Mouse (Mus musculus): ENCODE data around the gene Ndufa8. TPM values are rescaled to one million over a fixed set of nuclear protein-coding genes. Genes with fewer than 3 reads are reported as not detected.
A peak's percentile ranks its signal among the peaks of the same experiment; 100 is the strongest.

Gene Ndufa8
- total RNA-seq, 2 experiments from 2014 or later: 278 to 336 TPM

DNA sequence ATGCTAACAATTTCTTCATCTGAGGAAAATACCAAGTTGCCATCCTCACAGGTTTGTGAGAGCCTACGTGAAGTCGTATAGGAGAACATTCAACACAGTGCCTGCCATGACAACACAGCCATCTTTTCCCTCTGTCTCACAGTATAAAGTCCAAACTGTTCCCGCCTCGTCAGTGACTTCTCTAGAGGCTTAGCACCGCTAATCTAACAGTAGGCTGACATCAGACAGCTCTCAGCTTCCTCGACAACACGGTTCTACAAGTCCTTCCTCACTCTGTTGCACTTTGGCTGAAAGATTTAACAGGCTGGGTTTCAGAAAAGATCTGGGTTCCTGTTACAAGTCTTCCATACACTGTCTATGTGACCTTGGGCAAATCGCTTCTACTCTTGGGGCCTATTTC lies 1.0 kb downstream of the Ndufa8 start:
- no peak for DNase-seq

DNA sequence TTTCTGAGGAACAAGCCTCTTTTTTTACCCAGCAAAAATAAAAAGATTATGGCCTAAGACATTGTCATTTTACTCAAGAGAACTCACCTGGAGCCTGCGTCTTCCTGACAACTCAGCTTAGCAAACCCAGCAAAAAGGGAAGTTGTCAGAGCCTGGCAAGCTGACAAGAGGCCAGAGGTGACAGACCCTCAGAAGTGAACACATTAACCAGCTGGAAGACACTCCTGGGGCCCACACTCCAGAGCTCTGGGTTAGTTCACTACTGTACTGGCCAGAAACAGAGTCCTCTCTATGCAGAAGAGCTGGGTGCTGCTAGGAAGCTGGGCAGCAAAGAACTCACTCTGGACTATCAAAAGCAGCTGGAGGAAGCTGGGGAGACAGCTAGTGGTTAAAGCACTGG lies 8.3 kb downstream of the Ndufa8 start:
- no peak for DNase-seq

DNA sequence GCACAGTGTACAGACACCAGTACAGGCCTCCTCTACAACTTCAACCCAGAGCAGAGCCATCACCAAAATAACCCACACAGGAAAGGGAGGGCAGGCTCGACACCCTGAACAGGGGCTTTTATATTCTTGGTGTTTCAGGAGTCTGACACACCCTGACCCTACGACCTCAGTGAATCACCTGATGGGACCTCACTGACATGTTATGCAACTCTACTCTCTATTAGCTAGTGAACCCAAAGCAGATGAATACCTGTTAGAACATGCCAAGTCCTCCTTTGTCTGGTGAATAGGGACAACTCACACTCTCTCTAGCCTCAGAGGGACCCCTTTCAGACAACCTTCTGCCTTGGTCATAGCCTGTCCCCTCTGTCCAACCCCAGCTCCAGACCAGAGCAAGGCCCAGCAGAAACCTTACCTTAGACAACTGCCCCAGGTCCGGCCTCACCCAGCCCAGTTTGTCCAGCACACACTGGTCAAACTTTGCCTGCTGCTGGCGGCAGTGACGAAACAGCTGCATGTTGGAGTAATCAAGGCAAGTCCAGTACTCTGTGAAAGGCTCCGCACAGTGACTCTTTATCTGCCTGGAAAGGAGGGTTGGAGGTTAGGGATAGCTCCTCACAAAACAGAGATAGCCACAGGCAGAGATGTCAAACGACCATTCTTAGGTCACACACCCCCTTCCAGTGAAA lies 9.8 kb downstream of the Ndufa8 start:
- DNase-seq: no peak

DNA sequence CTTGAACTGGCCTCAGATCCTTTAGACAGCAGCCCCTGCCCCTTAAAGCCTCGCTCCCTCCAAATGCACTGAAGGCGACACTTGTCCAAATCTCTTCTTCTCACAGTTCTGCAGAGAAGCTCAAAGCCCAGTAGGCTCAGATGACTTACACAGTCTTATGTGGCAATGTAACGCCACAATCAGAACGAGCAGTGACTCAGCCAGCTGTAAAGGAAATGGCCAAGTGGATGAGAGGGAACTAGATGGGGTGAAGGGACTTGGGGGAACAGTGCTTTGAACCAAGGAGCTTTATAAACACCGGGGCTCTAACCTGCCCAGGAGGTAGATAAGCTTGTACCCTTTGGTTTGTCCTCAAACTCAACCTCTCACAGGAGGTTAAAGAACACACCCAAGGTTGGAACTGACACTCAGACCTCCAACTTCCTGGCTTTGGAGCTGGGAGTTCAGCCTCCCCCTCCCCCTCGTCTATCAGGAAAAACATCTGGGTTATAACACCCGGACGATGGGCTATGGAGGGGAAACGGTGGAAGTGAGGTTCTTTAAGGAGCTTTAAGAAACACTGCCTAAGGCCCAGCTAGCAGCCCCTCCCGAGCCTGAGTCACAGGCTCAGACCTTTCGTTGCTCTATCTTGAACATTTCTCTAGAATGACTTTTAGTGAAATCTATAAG lies 13.7 kb downstream of the Ndufa8 start:
- no peak for DNase-seq

DNA sequence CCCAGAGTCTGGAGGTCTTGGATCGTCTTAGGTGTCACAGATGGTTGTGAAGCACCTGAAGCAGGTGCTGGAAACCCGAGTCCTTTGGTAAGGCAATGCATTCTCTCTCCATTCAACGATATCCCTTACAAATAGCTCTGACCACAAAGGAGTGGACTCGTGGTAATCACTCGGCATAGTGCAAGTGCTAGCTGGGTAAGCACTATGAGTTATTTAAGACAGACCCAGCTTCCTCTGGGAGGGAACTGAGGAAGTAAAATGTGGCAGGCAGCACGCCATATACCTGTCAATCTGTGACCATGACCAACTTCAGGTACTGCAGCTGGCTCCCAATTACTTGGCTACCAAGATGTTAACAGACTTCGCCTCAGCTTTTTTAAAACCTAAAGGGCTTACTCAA lies 14.3 kb downstream of the Ndufa8 start:
- no peak for DNase-seq

DNA sequence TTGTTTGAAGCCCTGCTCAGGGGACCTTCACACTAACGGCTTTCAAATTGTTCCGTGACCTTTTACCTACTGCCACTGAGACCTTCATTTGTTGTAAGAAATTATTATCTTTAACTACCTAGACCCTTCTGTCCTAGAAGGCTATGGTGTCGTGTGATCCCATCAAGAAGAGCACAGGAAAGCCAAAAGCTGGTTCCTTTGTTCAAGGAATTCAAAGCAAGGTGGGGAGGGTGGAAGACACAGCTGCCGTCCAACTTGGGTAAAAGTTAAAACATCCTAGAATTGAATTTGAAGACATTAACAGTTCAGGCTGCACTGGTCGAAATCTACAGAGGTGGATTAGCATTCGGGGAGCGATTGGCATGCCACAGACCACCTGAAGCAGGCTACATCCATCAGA lies 15.2 kb downstream of the Ndufa8 start:
- no peak for DNase-seq

DNA sequence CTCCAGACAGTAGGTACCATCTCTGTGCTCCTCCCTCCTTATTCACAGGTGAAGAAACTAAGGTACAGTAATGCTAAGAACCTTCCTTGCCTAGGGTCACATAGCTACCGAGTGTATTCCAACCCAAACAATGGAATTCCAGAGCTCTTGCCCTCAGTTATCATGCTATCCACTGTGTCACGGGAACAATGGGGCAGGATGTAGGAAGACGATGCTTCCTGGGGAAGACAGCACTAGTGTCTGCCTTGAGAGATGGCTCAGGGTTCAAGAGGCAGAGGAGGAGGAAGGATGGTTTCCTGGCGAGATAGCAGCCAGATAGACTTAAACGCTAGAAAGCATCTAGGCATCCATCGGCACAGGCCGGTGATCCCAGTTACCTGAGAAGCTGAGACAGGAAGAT lies 16.3 kb downstream of the Ndufa8 start:
- no peak for DNase-seq

DNA sequence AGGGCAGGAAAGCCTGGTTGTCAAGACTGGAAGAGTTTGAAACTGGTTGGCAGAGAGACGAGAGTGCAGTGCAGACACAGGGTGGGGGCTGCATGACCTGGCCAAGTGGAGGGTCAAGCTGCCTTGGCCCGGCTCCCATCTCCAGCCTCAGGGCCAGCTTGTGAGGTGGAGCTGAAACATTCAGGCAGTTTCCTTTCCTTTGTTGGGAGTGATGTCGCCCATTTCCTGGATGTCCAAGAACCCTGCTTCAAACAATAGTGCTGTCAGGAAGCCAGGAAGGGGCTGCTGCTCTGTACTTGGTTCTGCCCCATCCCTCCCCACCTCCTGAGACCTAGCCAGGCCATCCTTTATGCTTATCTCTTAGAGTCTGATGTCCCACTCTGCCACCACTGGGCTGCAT lies 25.9 kb downstream of the Ndufa8 start:
- DNase-seq: no peak

DNA sequence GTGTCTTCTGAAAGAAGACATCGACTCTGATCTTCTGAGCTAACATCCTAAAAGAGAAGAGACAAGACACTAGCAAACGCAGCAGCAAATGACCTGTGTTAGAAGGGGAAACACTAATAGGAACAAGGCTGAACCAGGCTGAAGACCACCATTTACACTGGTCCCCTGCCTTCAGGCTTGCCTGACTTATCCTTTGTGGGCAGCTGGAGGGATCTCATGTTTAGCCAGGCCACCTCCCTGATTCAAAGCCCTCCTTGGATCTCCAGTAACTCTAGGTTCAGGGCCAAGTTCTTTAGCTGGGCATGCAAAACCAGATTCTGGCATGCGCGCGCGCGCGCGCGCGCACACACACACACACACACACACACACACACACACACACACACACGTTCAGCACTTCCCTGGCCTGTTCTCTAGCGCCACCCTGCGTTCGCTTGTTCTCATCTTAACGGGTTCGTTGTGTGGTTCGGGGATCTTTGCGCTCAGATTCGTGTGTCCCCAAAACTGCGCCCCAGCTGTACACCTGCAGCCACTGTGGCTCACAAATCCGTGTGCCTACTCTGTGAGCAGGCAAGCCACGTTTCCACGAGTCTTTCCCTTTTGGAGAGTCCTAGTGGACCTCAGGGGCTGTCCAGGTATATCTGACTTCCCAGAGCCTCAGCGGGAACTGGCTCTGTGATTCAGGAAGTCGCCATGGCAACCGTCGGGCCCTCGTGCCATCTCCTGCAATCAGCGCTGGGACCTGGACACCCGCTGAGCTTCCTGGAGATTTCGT lies 27.6 kb downstream of the Ndufa8 start:
- peak; percentile 88 for DNase-seq

DNA sequence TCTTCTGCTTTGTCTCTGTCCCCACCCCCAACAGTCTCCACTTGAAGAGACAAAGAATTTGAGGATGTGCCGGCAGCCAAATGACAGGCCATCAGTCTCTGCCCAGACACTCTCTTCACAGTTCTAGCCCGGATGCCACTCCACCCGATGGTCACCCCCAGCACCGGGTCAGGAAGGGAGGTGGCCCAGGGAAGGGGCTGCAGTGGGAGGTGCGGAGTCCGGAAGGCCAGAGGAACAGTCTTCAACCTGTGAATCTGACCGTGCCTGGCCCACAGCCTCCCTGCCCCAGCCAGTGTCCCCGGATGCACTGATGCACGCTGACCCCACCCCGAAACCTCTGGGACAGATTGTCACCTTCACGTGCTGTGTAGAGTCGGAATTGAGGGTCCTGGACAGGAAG lies 36.2 kb downstream of the Ndufa8 start:
- DNase-seq: no peak

DNA sequence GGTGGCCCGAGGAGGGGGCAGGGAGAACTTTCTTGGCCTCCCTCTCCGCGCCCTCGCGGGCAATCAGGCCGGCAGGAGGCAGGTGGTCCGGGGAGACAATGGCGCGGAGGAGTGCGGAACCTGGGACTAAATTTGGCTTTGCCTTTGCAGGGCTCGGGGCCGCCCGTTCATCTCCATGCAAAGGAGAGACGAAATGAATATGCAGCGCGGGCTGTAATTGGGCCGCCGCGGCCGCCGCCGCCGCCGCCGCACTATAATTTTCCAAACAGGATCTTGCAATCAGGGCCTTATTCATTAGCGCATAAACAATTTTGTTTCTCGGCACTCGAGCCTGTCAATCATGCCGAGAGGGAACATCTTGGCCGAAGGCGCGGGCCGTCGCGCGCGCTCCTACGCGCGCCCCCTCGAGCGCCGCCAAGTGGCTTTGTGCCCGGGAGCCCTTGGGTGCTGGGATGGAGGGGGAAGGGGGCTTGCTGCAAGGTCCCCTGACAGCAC lies 37.8 kb downstream of the Ndufa8 start:
- peak; percentile 22 for DNase-seq

DNA sequence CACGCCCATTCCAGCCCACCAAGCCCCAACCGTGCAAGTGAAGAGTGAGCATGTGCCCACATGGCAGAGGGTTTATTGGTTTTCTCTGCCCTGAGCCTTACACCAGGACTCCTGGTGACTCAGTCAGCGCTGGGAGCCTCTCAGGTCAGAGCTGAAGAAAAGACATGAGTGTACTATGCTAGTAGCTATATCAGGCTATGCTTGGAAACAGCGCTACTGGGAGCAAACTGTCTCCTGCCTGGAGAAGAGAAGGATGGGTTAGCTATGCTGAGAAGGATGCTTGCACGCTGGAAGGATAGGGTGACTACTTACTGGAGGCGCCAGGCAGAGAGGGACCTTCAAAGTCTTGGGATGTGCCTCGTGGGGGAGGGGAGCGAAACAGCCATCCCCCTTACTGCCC lies 38.6 kb downstream of the Ndufa8 start:
- DNase-seq: no peak

DNA sequence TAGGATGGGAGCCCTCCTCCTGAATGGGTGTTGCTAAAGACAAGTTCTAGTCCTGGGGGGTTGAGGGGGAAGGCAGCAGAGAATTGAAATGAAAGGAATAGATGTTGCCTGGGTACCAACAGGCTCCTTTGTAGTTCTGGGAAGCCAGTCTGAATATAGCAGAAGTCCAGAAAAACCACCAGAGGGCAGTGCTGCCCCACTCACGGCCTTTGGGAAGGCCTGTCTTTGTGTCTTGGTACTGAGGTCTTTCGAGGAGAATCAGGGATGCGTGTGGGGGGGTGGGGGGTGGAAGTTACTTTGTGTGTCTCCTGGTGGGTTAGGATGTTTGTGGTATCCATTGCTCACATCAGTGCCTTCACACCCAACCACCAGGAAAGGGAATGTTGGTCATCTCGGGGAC lies 39.8 kb downstream of the Ndufa8 start:
- peak; percentile 75 for DNase-seq

DNA sequence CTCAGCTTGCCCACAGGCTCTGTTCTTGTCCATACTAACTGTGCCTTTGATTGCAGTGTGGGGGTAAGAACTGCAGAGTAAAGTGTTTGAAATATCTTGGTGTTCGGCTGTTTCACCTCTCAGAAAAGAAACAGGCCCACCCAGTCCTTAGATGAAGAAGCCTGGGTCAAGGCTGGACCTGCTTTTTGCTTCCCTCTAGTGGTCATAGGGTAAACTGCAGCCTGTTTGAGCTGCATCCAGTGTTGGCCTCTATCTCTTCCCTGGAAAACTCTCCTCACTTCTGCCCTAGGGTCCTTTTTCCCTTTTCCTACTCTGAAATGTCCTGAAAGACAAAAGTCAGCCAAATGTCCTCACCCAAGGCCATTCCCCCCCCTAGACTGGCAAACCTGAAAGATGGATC lies 41.1 kb downstream of the Ndufa8 start:
- DNase-seq: peak; percentile 48

DNA sequence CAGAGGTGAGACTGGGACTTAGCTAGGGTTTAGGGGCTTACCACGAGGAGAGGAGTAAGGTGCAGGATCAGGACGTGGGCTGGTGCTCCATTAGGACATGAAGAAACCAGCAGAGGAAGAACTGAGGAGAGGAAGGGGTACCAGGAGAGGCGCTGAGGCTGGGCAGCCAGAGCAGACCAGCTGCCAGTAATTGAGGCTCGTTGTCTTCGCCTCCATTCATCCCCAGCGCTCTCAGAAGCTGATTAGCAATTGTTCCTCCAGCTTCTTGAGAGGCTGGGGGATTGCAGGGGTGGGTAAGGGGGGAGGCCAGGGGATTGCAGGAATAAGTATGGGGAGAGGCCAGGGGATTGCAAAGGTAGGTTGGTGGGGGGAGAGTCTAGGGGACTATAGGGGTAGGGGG lies 47.0 kb downstream of the Ndufa8 start:
- no peak for DNase-seq

DNA sequence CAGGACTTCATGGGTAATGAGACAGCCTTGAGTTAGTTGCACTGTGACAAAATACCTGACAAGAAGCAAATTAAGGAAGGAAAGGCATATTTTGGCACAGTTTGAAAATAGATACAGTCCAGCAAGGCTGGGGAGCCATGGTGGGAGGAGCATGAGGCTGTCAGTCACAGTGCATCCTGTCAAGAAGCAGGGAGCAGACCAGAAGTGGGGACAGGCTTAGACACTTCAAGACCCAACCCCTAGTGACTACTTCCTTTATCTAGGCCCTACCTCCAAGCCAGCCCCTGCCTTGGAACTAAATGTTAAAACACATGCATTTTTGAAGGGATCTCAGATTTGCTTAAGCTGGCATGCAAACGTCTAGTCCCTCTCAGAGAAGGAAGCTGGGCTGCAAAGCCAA lies 48.8 kb downstream of the Ndufa8 start:
- no peak for DNase-seq

DNA sequence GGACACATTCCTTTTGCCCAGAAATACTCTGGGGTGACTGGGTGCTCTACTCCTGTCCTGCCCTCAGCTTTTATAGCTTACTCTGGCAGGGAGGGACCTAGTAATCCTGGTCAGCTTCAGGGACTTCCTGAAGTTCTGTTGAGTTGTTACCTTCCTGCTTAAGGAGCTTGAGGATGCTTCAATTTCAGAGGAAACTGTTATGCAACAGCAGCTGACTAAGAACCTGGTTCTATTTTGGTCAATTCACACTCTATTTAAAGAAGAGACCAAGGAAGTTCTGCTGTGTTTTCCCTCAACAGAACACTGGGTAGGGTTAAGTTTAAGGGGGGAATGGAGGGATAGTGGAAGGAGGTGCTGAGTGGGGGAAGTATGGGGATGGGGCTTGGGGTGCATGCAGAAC lies 50.0 kb downstream of the Ndufa8 start:
- DNase-seq: no peak

DNA sequence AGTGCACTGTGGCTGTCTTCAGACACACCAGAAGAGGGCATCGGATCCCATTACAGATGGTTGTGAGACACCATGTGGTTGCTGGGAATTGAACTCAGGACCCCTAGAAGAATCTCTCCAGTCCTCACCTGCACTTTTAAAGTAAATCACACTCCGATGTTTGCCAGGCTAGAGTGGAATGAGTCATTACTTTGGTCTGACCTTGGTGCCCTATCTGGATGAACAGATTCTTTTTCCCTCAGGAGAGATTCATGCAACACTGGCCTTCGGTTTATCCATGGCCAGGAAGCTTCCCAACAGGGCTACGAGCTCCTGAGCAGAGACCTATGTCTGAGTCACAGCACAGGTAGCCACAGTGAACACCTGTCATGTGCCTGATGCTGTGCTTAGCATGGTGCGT lies 50.8 kb downstream of the Ndufa8 start:
- DNase-seq: no peak

DNA sequence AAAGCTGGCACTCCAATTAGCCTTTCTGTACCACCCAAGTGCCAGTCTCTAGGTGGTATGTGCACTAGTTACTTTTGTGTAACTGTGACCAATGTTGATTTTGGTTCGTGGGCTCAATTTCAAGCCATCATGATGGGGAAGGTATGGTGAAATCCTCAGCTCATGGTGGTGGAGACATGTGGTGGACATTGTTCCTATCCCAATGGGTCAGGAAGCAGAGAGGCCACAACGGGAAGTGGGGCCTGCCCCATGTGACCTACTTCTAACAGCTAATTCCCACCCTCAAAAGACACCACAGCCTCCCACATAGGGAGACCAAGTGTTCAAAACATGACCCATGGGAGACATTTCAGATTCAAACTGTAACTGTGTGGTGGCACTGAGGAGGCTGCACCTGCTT lies 52.5 kb downstream of the Ndufa8 start:
- no peak for DNase-seq

DNA sequence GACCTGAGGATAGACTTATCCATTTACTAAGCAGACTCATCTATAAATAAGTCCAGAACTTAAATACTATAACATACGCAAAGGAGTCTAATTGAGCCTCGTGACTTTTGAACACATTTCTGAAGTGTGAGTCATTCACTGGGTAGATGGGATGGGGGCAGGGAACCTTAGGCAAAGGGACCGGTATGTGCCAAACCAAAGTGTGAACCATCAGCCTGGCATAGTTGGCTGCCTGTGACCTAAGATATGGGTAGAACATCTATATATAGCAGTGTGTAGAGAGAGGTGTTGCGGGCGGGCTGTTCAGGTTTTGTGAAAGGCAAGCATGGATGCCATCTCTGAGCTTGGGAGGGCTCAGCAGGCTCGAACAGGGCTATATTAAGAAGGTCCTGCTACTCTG lies 54.9 kb downstream of the Ndufa8 start:
- no peak for DNase-seq

DNA sequence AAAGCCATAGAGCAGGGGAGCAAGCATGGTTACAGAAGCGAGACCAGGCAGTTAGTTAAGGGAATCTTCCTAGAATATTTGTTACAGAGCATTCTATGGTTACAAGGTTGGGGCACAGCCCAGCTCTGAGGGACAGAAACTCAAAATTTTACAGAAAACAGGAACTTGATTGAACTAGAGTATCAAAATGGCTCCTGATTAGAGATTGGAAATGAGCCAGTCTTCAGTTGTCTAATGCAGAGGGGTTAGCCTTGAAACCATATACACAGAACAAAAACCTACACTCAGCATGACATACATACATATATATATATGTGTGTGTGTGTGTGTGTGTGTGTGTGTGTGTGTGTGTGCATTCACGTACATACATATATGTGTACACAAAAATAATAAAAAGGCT lies 55.7 kb downstream of the Ndufa8 start:
- no peak for DNase-seq

DNA sequence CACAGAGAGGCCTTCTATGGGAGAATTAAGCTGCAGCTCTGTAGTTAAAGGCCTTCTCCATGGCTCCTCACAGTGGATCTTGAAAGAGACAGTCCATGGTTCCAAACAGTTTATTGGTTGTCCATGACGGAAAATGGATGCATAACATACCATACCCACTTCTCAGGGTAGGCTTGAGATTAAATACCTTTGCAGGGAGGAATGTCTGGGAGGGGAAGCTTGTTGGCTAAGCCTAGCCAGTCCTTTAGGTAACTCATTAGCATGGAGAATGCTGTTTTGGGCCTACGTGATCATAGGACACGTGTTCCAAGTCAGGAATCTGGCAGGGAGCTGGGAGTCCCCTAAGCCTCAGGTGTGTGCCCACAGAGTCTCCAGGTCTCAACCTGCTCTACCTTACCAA lies 56.9 kb downstream of the Ndufa8 start:
- no peak for DNase-seq

Data from gastrocnemius, postnatal 10 days (tissue).